Comparison of ENCODE assay signal across 14 mouse cellular contexts in genomic region chr1:153152594-153152993, GRCm38 (mm10). TPM values are rescaled to one million over a fixed set of nuclear protein-coding genes. Genes with fewer than 3 reads are reported as not detected.
A peak's percentile ranks its signal among the peaks of the same experiment; 100 is the strongest.
DNase-seq lines count a peak whose midpoint lies in the region; ATAC-seq lines count a peak whose summit lies in the region.
"Had no signal": no experiment of that assay in that cellular context is flagged by ENCODE, and none has a peak within 500 bp of the region (broad histone marks: within the 10 kb centered on the region; RNA-seq: fewer than 3 reads in every experiment).

No protein-coding gene starts in this region.

- no peaks in the 10 kb centered on the region for H3K9me3 ChIP-seq in kidney, embryonic 14.5 days (ENCODE audit: control insufficient read depth, low read length)
- H3K9me3 ChIP-seq in midbrain, embryonic 14.5 days (ENCODE audit: control insufficient read depth, low read length), result no peaks in the 10 kb centered on the region
- H3K9me3 ChIP-seq in midbrain, embryonic 11.5 days (ENCODE audit: control insufficient read depth, low read length), result no peaks in the 10 kb centered on the region
- H3K9me3 ChIP-seq in embryonic facial prominence, embryonic 14.5 days (ENCODE audit: control insufficient read depth, low read length), result no peaks in the 10 kb centered on the region
- H3K9me3 ChIP-seq: intestine, embryonic 15.5 days; liver, embryonic 15.5 days; neural tube, embryonic 12.5 days had no signal

- H3K27me3 ChIP-seq in kidney, embryonic 14.5 days (ENCODE audit: control insufficient read depth, insufficient read depth, low read length), result no peaks in the 10 kb centered on the region
- no peaks in the 10 kb centered on the region for H3K27me3 ChIP-seq in midbrain, embryonic 14.5 days (ENCODE audit: control insufficient read depth, insufficient read depth, low read length)
- H3K27me3 ChIP-seq in midbrain, embryonic 11.5 days (ENCODE audit: control insufficient read depth, insufficient read depth, low read length), result no peaks in the 10 kb centered on the region
- no peaks in the 10 kb centered on the region for H3K27me3 ChIP-seq in embryonic facial prominence, embryonic 14.5 days (replicated peaks; ENCODE audit: control insufficient read depth, insufficient read depth, low read length)
- H3K27me3 ChIP-seq: intestine, embryonic 15.5 days; liver, embryonic 15.5 days; neural tube, embryonic 12.5 days had no signal

- H3K9ac ChIP-seq in kidney, embryonic 14.5 days (ENCODE audit: low read depth, low read length), result no peak overlapping the region
- no peak overlapping the region for H3K9ac ChIP-seq in midbrain, embryonic 14.5 days (replicated peaks; ENCODE audit: low read length)
- no peak overlapping the region for H3K9ac ChIP-seq in midbrain, embryonic 11.5 days (ENCODE audit: low read length)
- H3K9ac ChIP-seq in embryonic facial prominence, embryonic 14.5 days (ENCODE audit: low read depth, low read length), result no peak overlapping the region
- H3K9ac ChIP-seq: forebrain, postnatal 0 days; intestine, embryonic 15.5 days; liver, embryonic 15.5 days; neural tube, embryonic 12.5 days had no signal

- intact Hi-C loops in gastrocnemius, postnatal 36 days (cut with DNase I), result no loop called here

- H3K4me3 ChIP-seq in kidney, embryonic 14.5 days (ENCODE audit: low read length), result no peak overlapping the region
- no peak overlapping the region for H3K4me3 ChIP-seq in midbrain, embryonic 14.5 days (replicated peaks; ENCODE audit: low read depth, low read length)
- H3K4me3 ChIP-seq in midbrain, embryonic 11.5 days (ENCODE audit: low read depth, low read length), result no peak overlapping the region
- H3K4me3 ChIP-seq in embryonic facial prominence, embryonic 14.5 days (ENCODE audit: low read depth, low read length), result no peak overlapping the region
- H3K4me3 ChIP-seq: intestine, embryonic 15.5 days; liver, embryonic 15.5 days; neural tube, embryonic 12.5 days had no signal

- peaks cover 4% of the 10 kb centered on the region; the same call in 1 of the 2 replicates for H3K4me1 ChIP-seq in kidney, embryonic 14.5 days (ENCODE audit: control insufficient read depth, insufficient read depth, low read length)
- H3K4me1 ChIP-seq in midbrain, embryonic 14.5 days (ENCODE audit: control insufficient read depth, insufficient read depth, low read length), result no peaks in the 10 kb centered on the region; the same call in 1 of the 2 replicates
- H3K4me1 ChIP-seq in midbrain, embryonic 11.5 days (ENCODE audit: control insufficient read depth, insufficient read depth, low read length), result no peaks in the 10 kb centered on the region
- H3K4me1 ChIP-seq in embryonic facial prominence, embryonic 14.5 days (ENCODE audit: control insufficient read depth, insufficient read depth, low read length), result peaks cover 4% of the 10 kb centered on the region
- H3K4me1 ChIP-seq: liver, embryonic 15.5 days; neural tube, embryonic 12.5 days had no signal

- ATAC-seq in kidney, embryonic 14.5 days (ENCODE audit: low FRiP score, low TSS enrichment), result no peak
- no peak for ATAC-seq in midbrain, embryonic 14.5 days (ENCODE audit: low FRiP score, low TSS enrichment)
- no peak for ATAC-seq in midbrain, embryonic 11.5 days (ENCODE audit: low FRiP score)
- no peak; the same call in 1 of the 2 replicates for ATAC-seq in embryonic facial prominence, embryonic 14.5 days (ENCODE audit: low read depth)
- ATAC-seq: forebrain, postnatal 0 days had no signal

- WGBS in kidney, embryonic 14.5 days, result 75% methylated on average over 7 of the region's 7 CpGs
- 78% methylated on average over 7 of the region's 7 CpGs for WGBS in midbrain, embryonic 14.5 days
- 91% methylated on average over 7 of the region's 7 CpGs for WGBS in midbrain, embryonic 11.5 days
- WGBS in embryonic facial prominence, embryonic 14.5 days, result 60% methylated on average over 7 of the region's 7 CpGs

- H3K27ac ChIP-seq in kidney, embryonic 14.5 days (ENCODE audit: low read depth, low read length), result no peak overlapping the region
- no peak overlapping the region for H3K27ac ChIP-seq in midbrain, embryonic 14.5 days (replicated peaks; ENCODE audit: low read depth, low read length)
- H3K27ac ChIP-seq in midbrain, embryonic 11.5 days (ENCODE audit: low read depth, low read length), result no peak overlapping the region
- no peak overlapping the region for H3K27ac ChIP-seq in embryonic facial prominence, embryonic 14.5 days (replicated peaks; ENCODE audit: low read depth, low read length)
- H3K27ac ChIP-seq: intestine, embryonic 15.5 days; liver, embryonic 15.5 days; neural tube, embryonic 12.5 days had no signal

- DNase-seq in gastrocnemius, postnatal 25 days, result peak; percentile 1
- no peak for DNase-seq in gastrocnemius, postnatal 36 days
- DNase-seq in kidney, adult 18-20 months, result peak; percentile 13
- peak; percentile 52 for DNase-seq in midbrain, embryonic 14.5 days
- DNase-seq in midbrain, embryonic 11.5 days (ENCODE audit: low spot score, missing footprints), result no peak
- DNase-seq in embryonic facial prominence, embryonic 14.5 days (ENCODE audit: low spot score), result peak; percentile 75
- DNase-seq in embryo, embryonic 10 days (ENCODE audit: low spot score), result no peak
- DNase-seq: adrenal gland, adult 2 months; forebrain, postnatal 0 days had no signal

- H3K4me2 ChIP-seq in kidney, embryonic 14.5 days (replicated peaks; ENCODE audit: low read depth, low read length), result no peak overlapping the region
- no peak overlapping the region for H3K4me2 ChIP-seq in midbrain, embryonic 14.5 days (ENCODE audit: low read length)
- H3K4me2 ChIP-seq in midbrain, embryonic 11.5 days, result no peak overlapping the region
- H3K4me2 ChIP-seq in embryonic facial prominence, embryonic 14.5 days (ENCODE audit: low read depth, low read length), result no peak overlapping the region
- H3K4me2 ChIP-seq: intestine, embryonic 15.5 days; liver, embryonic 15.5 days; neural tube, embryonic 12.5 days had no signal

- no peaks in the 10 kb centered on the region; the same call in 1 of the 2 replicates for H3K36me3 ChIP-seq in kidney, embryonic 14.5 days (ENCODE audit: control insufficient read depth, insufficient read depth, low read length)
- no peaks in the 10 kb centered on the region for H3K36me3 ChIP-seq in midbrain, embryonic 14.5 days (ENCODE audit: control insufficient read depth, insufficient read depth, low read length)
- no peaks in the 10 kb centered on the region for H3K36me3 ChIP-seq in midbrain, embryonic 11.5 days (ENCODE audit: control insufficient read depth, insufficient read depth, low read length)
- no peaks in the 10 kb centered on the region for H3K36me3 ChIP-seq in embryonic facial prominence, embryonic 14.5 days (ENCODE audit: control insufficient read depth, insufficient read depth, low read length)
- H3K36me3 ChIP-seq: intestine, embryonic 15.5 days; liver, embryonic 15.5 days; neural tube, embryonic 12.5 days had no signal

RNA-seq across cellular contexts. Expression of gene Lamc2, which starts 33.7 kb away (rescaled TPM):
- 1 to 10 TPM; 5.0 to 6.1 TPM for total RNA-seq in gastrocnemius, postnatal 25 days (2021)
- total RNA-seq in gastrocnemius, postnatal 36 days (2021), result 1 to 10 TPM; 3.7 to 3.9 TPM
- 24.5 and 44.2 TPM in 2 replicates for polyA plus RNA-seq in kidney, embryonic 14.5 days (2014; fragmentation: Nextera tagmentation; extraction: Ambion mirVana)
- 1.3 and 2.3 TPM in 2 replicates for polyA plus RNA-seq in midbrain, embryonic 14.5 days (2014; fragmentation: Nextera tagmentation; extraction: Ambion mirVana)
- 0.25 and 0.51 TPM in 2 replicates for polyA plus RNA-seq in midbrain, embryonic 11.5 days (2014; fragmentation: Nextera tagmentation; extraction: Ambion mirVana)
- 10.7 and 12.4 TPM in 2 replicates for polyA plus RNA-seq in embryonic facial prominence, embryonic 14.5 days (2014; fragmentation: Nextera tagmentation; extraction: Ambion mirVana)
- total RNA-seq: hematopoietic stem cell, adult 5-6 weeks had no signal

Comparison
In these comparisons a context has a peak if more than half of its experiments do, and no peak if none do; other contexts are left out.
1. DNase-seq: peak in gastrocnemius, postnatal 25 days (single experiment), kidney, adult 18-20 months (single experiment), midbrain, embryonic 14.5 days (single experiment) and embryonic facial prominence, embryonic 14.5 days (single experiment); none in gastrocnemius, postnatal 36 days (0 of 2), midbrain, embryonic 11.5 days (single experiment) and embryo, embryonic 10 days (single experiment).